Mouse (Mus musculus) embryonic facial prominence, embryonic 10.5 days (tissue): ENCODE data around the gene Olfr1458. TPM values are rescaled to one million over a fixed set of nuclear protein-coding genes. Genes with fewer than 3 reads are reported as not detected.

Experiments used
- DNase-seq: peaks from one replicate; pipeline ENCODE4 v3.0.0-alpha.2; 2017; ENCODE audit warnings: low spot score
- H3K27ac ChIP-seq: fragments of 300-500 bp; sonication (generic); replicated peaks from 2 replicates; pipeline ENCODE4 v1.5.1; 2016; ENCODE audit warnings: mild to moderate bottlenecking
- H3K27me3 ChIP-seq: fragments of 300-500 bp; sonication (generic); replicated peaks from 2 replicates; pipeline ENCODE4 v1.6.1; 2016; ENCODE audit warnings: low read depth, mild to moderate bottlenecking; ENCODE audit not compliant: poor library complexity, severe bottlenecking
- H3K36me3 ChIP-seq: fragments of 300-500 bp; sonication (generic); replicated peaks from 2 replicates; pipeline ENCODE4 v1.6.1; 2016; ENCODE audit warnings: mild to moderate bottlenecking, moderate library complexity
- H3K4me1 ChIP-seq: fragments of 300-500 bp; sonication (generic); 2 replicates; pipeline ENCODE4 v1.6.1; 2016
- H3K4me3 ChIP-seq: fragments of 300-500 bp; sonication (generic); 2 replicates; pipeline ENCODE4 v1.5.1; 2016; ENCODE audit warnings: mild to moderate bottlenecking, moderate library complexity
- H3K9me3 ChIP-seq: fragments of 300-500 bp; sonication (generic); 2 replicates; pipeline ENCODE4 v1.6.1; 2016; ENCODE audit warnings: mild to moderate bottlenecking
- WGBS: fragments of 180-500 bp; shearing (Covaris S2); methylation state at CpG from one replicate; pipeline ENCODE4 v1.1.7; 2016; 5-methylcytosine and 5-hydroxymethylcytosine counted together
- polyA plus RNA-seq: library from polyadenylated mRNA; unstranded; fragments of >200 nt; fragmentation: Nextera tagmentation; extraction: Ambion mirVana; gene quantifications from 2 replicates; pipeline ENCODE4 v1.2.1, GENCODE M21; 2016

Olfr1458 gene
- polyA plus RNA-seq = not detected in 2 replicates

DNA sequence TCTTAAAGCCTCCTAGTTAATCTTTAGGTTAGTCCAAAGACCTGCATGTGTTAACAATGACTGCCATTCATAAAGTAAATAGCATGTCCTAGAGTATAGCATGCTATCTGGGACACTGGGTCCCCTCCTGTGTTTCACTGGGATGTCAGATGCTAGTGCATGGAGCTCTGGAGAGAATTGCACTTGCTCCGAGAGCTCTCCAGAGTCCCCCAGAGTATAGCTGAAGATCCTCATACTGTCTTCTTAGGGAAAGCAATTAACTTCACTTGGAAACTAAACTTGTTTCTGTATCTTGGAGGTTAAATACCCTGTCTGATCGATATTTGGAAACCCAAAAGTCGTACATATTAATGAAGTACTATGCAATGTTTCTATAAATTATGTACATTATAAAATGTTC, at the start of gene Olfr1458:
Olfr1458 (minus strand) TSS at position 101 of the 400 bp plus-strand sequence.
- no peaks in the 10 kb centered on the region for H3K4me1 ChIP-seq
- no peak within 1 kb of the TSS for H3K27ac ChIP-seq
- no peaks in the 10 kb centered on the region for H3K36me3 ChIP-seq
- H3K9me3 ChIP-seq = peaks cover 27% of the 10 kb centered on the region
- DNase-seq = no peak
- H3K27me3 ChIP-seq = no peaks in the 10 kb centered on the region
- WGBS = 85% methylated on average over 3 of the region's 3 CpGs
- H3K4me3 ChIP-seq = no peak within 1 kb of the TSS

DNA sequence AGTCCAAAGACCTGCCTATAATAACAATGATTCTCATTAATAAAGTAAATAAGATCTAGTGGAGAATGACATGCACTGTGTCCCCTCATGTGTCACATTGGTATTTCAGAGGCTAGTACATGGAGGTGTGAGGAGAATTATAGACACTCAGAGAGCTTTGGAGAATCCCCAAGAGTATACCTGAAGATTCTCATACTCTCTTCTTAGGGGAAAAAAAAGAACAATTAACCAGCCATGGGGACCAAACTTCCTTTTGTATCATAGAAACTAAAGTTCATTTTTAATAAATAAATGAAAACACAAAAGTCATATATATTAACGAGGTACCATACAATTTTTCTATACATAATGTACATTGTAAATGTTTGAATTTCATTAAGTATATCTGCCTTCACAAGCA, 42.9 kb upstream of the Olfr1458 start, which contains the start of gene Olfr1459:
Olfr1459 (minus strand) TSS at position 101 of the 400 bp plus-strand sequence.
- Histone ChIP-seq H3K27ac (no peak within 1 kb of the TSS), H3K4me3 (no peak within 1 kb of the TSS), H3K27me3 (no peaks in the 10 kb centered on the region), H3K9me3 (peaks cover 25% of the 10 kb centered on the region), H3K36me3 (no peaks in the 10 kb centered on the region), H3K4me1 (no peaks in the 10 kb centered on the region)
- no peak for DNase-seq
- WGBS = 83% methylated on average over 1 of the region's 1 CpGs

DNA sequence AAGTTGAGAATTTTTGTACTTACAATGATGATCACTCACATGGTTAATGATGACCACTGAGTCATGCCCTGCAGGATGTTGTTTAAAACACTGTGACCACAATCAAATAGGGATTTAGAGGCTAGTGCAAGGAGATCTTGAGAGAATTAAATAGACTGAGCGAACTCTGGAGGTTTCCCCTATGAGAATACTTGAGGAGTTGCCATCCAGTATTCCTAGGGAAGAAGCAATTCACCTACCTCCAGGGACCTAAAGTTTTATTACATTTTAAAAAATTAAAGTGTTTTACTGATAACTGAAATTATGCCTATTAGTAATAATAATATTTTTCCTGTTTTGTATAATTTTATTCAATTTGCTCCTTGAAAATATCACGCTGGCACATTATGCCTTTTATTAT, 8.8 kb downstream of the Olfr1458 start, which contains the start of gene Olfr1457:
Olfr1457 (minus strand) TSS at position 101 of the 400 bp plus-strand sequence.
- Histone ChIP-seq H3K9me3 (peaks cover 17% of the 10 kb centered on the region; the same call in 1 of the 2 replicates), H3K36me3 (no peaks in the 10 kb centered on the region), H3K27ac (no peak within 1 kb of the TSS), H3K4me1 (no peaks in the 10 kb centered on the region), H3K4me3 (no peak within 1 kb of the TSS), H3K27me3 (no peaks in the 10 kb centered on the region)
- no peak for DNase-seq
- WGBS = 85% methylated on average over 2 of the region's 2 CpGs

DNA sequence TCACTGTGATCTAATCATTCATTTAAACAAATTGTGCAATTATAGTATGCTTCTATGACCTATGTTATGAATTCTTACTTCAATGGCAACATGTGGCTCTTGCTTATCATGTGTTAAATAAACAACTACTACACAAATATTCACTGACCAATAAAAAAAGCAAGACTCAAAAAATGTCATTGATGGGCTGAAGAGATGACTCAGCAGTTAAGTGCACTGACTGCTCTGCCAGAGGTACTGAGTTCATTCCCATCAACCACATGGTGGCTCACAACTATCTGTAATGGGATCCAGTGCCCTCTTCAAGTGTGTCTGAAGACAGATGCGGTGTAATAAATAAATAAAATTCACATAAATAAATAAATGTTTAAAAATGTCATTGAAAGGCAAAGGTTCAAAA, 12.7 kb downstream of the Olfr1458 start:
- no peaks in the 10 kb centered on the region for H3K4me1 ChIP-seq
- H3K4me3 ChIP-seq = no peak overlapping the region
- no peaks in the 10 kb centered on the region for H3K27me3 ChIP-seq
- peaks cover 32% of the 10 kb centered on the region for H3K9me3 ChIP-seq
- H3K27ac ChIP-seq = no peak overlapping the region
- 89% methylated on average over 1 of the region's 1 CpGs for WGBS
- no peaks in the 10 kb centered on the region for H3K36me3 ChIP-seq
- no peak for DNase-seq

DNA sequence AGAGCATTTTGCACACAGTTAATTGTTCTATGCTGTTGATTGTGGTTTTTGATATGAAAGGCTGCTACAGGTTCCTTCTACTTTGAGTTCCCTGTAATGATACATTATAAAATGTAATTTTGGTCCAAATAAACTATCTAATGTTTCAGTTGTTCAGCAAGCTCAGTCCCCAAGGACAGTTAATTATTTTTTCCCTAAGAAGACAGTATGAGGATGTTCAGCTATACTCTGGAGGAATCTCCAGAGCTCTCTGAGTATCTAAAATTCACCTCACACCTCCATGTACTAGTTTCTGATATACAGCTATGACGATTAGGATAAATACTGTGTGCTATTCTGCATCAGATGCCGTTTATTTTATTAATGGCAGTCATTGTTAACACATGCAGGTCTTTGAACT, 46.3 kb downstream of the Olfr1458 start, which contains the start of gene Olfr1454:
Olfr1454 (plus strand) TSS at position 301 of the 400 bp plus-strand sequence.
- Histone ChIP-seq H3K4me1 (no peaks in the 10 kb centered on the region), H3K9me3 (peaks cover 22% of the 10 kb centered on the region), H3K4me3 (no peak within 1 kb of the TSS), H3K27me3 (no peaks in the 10 kb centered on the region), H3K36me3 (no peaks in the 10 kb centered on the region), H3K27ac (no peak within 1 kb of the TSS)
- WGBS = 80% methylated on average over 2 of the region's 2 CpGs
- no peak for DNase-seq

Other genes starting within 250 kb of the Olfr1458 start
- not detected in 2 replicates for gene Olfr1444, start 249.5 kb downstream of the Olfr1458 start, polyA plus RNA-seq
- not detected in 2 replicates for gene Olfr1445, start 222.9 kb downstream of the Olfr1458 start, polyA plus RNA-seq
- not detected in 2 replicates for gene Olfr1446, start 213.3 kb downstream of the Olfr1458 start, polyA plus RNA-seq
- not detected in 2 replicates for gene Olfr1447, start 203.0 kb downstream of the Olfr1458 start, polyA plus RNA-seq
- not detected in 2 replicates for gene Olfr1448, start 182.4 kb downstream of the Olfr1458 start, polyA plus RNA-seq
- not detected in 2 replicates for gene Olfr1449, start 175.9 kb downstream of the Olfr1458 start, polyA plus RNA-seq
- gene Olfr1450, start 156.5 kb downstream of the Olfr1458 start, polyA plus RNA-seq = not detected in 2 replicates
- not detected in 2 replicates for gene Olfr1451, start 111.8 kb downstream of the Olfr1458 start, polyA plus RNA-seq
- not detected in 2 replicates for gene Olfr1453, start 78.4 kb downstream of the Olfr1458 start, polyA plus RNA-seq
- not detected in 2 replicates for gene Olfr1454, start 46.2 kb downstream of the Olfr1458 start, polyA plus RNA-seq
- gene Olfr1457, start 8.9 kb downstream of the Olfr1458 start, polyA plus RNA-seq = not detected in 2 replicates
- not detected in 2 replicates for gene Olfr1459, start 42.8 kb upstream of the Olfr1458 start, polyA plus RNA-seq
- gene Olfr1461, start 56.2 kb upstream of the Olfr1458 start, polyA plus RNA-seq = not detected in 2 replicates
- gene Olfr1462, start 79.0 kb upstream of the Olfr1458 start, polyA plus RNA-seq = not detected in 2 replicates
- gene Olfr1463, start 124.6 kb upstream of the Olfr1458 start, polyA plus RNA-seq = not detected in 2 replicates
- gene Olfr1465, start 208.8 kb upstream of the Olfr1458 start, polyA plus RNA-seq = not detected in 2 replicates
- not detected in 2 replicates for gene Olfr1466, start 232.1 kb upstream of the Olfr1458 start, polyA plus RNA-seq